Mouse (Mus musculus): Measurements from ENCODE around the gene Znrd1. TPM values are rescaled to one million over a fixed set of nuclear protein-coding genes. Genes with fewer than 3 reads are reported as not detected.

Znrd1 gene
- polyA plus RNA-seq, 1 experiment, result 37.2 TPM

DNA sequence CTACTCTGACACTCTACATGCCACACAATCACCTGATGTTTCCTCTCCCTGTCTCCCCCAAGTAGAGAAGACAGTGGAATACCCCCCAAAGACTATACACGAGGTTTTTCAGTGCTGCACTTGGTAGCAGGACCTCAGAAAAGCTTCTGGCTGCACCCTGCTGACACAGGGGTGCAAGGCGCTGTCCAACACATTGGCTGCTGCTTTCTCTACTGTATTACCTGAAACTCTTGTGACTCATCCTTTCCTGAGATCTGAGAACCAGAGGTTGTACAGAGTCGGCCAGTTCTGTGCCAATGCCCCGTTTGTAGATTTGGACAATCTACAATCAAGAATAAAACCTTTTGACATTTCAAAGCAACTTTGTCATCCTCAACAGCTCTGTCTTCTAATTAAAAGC is 48.6 kb downstream of the Znrd1 start:
- H3K4me1 ChIP-seq (ENCODE audit: control insufficient read depth, insufficient read depth, low read length), result no peaks in the 10 kb centered on the region
- no peak overlapping the region for H3K4me3 ChIP-seq (ENCODE audit: insufficient read depth, low read length)
- no peak overlapping the region for H3K27ac ChIP-seq (ENCODE audit: insufficient read depth, low read length)
- TF ChIP-seq POLR2A (IDR thresholded peaks at IDR 0.05; ENCODE audit: extremely low read depth, insufficient read depth, low read length) (no peak), CTCF (IDR thresholded peaks at IDR 0.05; ENCODE audit: extremely low read depth, insufficient read depth, low read length) (no peak)

DNA sequence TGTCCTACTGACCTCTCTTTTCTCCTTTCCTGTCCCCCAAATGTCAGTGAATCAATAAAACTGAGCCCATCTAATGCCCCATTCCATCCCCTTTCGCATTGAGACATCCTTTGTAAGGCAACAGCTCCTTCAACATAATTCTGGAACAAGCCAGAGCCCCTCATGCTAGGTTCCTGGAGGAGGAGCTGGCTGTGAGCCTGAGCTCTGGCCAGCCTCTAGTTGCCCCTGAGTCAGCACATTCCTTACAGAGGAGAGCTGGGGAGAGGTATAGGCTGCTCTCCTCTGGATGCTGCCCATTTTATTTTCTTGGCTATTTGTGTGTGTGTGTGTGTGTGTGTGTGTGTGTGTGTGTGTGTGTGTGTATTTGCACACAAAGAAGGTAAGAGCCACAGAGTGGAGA is 50.1 kb downstream of the Znrd1 start:
- TF ChIP-seq POLR2A (IDR thresholded peaks at IDR 0.05; ENCODE audit: extremely low read depth, insufficient read depth, low read length) (no peak), CTCF (IDR thresholded peaks at IDR 0.05; ENCODE audit: extremely low read depth, insufficient read depth, low read length) (no peak)
- Histone ChIP-seq H3K4me3 (ENCODE audit: insufficient read depth, low read length) (no peak overlapping the region), H3K27ac (ENCODE audit: insufficient read depth, low read length) (no peak overlapping the region), H3K4me1 (ENCODE audit: control insufficient read depth, insufficient read depth, low read length) (no peaks in the 10 kb centered on the region)

Other genes starting within 250 kb of the Znrd1 start
- gene H2-M10.5, start 185.6 kb downstream of the Znrd1 start, polyA plus RNA-seq (2012; rRNA removed), result not detected in 2 replicates
- not detected in 2 replicates for gene H2-M10.6, start 146.4 kb downstream of the Znrd1 start, polyA plus RNA-seq (2012; rRNA removed)
- 18.6 and 19.2 TPM in 2 replicates for gene Trim26, start 121.4 kb downstream of the Znrd1 start, polyA plus RNA-seq (2012; rRNA removed)
- not detected in 2 replicates for gene Trim15, start 91.3 kb downstream of the Znrd1 start, polyA plus RNA-seq (2012; rRNA removed)
- not detected in 2 replicates for gene Trim10, start 89.0 kb downstream of the Znrd1 start, polyA plus RNA-seq (2012; rRNA removed)
- 0.19 and 0.29 TPM in 2 replicates for gene Trim40, start 68.4 kb downstream of the Znrd1 start, polyA plus RNA-seq (2012; rRNA removed)
- gene Trim31, start 60.4 kb downstream of the Znrd1 start, polyA plus RNA-seq (2012; rRNA removed), result not detected in 2 replicates
- gene Rnf39, start 15.6 kb downstream of the Znrd1 start, polyA plus RNA-seq (2012; rRNA removed), result 13.6 and 13.8 TPM in 2 replicates
- gene Ppp1r11, start 6.8 kb downstream of the Znrd1 start, polyA plus RNA-seq (2012; rRNA removed), result 184 and 193 TPM in 2 replicates
- gene Znrd1as, start within 50 bp of the Znrd1 start, polyA plus RNA-seq (2012; rRNA removed), result 5.4 and 7.1 TPM in 2 replicates
- gene 2410137M14Rik, start 22.7 kb upstream of the Znrd1 start, polyA plus RNA-seq (2012; rRNA removed), result 0.85 and 1.0 TPM in 2 replicates
- gene H2-M5, start 31.0 kb upstream of the Znrd1 start, polyA plus RNA-seq (2012; rRNA removed), result 3.5 and 4.1 TPM in 2 replicates
- gene Zfp57, start 42.6 kb upstream of the Znrd1 start, polyA plus RNA-seq (2012; rRNA removed), result 25.2 and 29.3 TPM in 2 replicates
- gene Mog, start 64.8 kb upstream of the Znrd1 start, polyA plus RNA-seq (2012; rRNA removed), result 99.6 and 128 TPM in 2 replicates
- 481 and 483 TPM in 2 replicates for gene Gabbr1, start 87.4 kb upstream of the Znrd1 start, polyA plus RNA-seq (2012; rRNA removed)
- gene Olfr90, start 129.9 kb upstream of the Znrd1 start, polyA plus RNA-seq (2012; rRNA removed), result not detected in 2 replicates
- not detected in 2 replicates for gene Olfr91, start 139.7 kb upstream of the Znrd1 start, polyA plus RNA-seq (2012; rRNA removed)
- gene Olfr92, start 161.5 kb upstream of the Znrd1 start, polyA plus RNA-seq (2012; rRNA removed), result not detected in 2 replicates
- gene Olfr93, start 202.9 kb upstream of the Znrd1 start, polyA plus RNA-seq (2012; rRNA removed), result not detected in 2 replicates
- not detected in 2 replicates for gene Ubd, start 235.3 kb upstream of the Znrd1 start, polyA plus RNA-seq (2012; rRNA removed)
- gene Olfr94, start 242.4 kb upstream of the Znrd1 start, polyA plus RNA-seq (2012; rRNA removed), result not detected in 2 replicates